Mouse (Mus musculus) stomach, postnatal 0 days (tissue): Measurements from ENCODE around the gene Mob3a. TPM values are rescaled to one million over a fixed set of nuclear protein-coding genes. Genes with fewer than 3 reads are reported as not detected.
"Not testable (repeated sequence)": the region's sequence is repeated elsewhere in the genome, so short reads cannot be mapped to it uniquely, and the experiment has no call there.

Experiments used
- ATAC-seq: fragments of 200-750 bp; cut with Nextera tagmentation; 2 replicates; pipeline ENCODE4 v1.8.0; 2017; ENCODE audit not compliant: low FRiP score, low TSS enrichment
- DNase-seq: peaks from one replicate; pipeline ENCODE4 v3.0.0-alpha.2; 2016; ENCODE audit warnings: low spot score
- H3K27ac ChIP-seq: fragments of 300-500 bp; sonication (generic); replicated peaks from 2 replicates; pipeline ENCODE4 v1.5.1; 2014; ENCODE audit warnings: mild to moderate bottlenecking, control low read depth
- H3K27me3 ChIP-seq: fragments of 300-500 bp; sonication (generic); 2 replicates; pipeline ENCODE4 v1.6.1; 2014; ENCODE audit warnings: low read length; ENCODE audit not compliant: control insufficient read depth, insufficient read depth
- H3K36me3 ChIP-seq: fragments of 300-500 bp; sonication (generic); 2 replicates; pipeline ENCODE4 v1.6.1; 2014; ENCODE audit warnings: low read length, mixed read lengths; ENCODE audit not compliant: control insufficient read depth, insufficient read depth
- H3K4me1 ChIP-seq: fragments of 300-500 bp; sonication (generic); replicated peaks from 2 replicates; pipeline ENCODE4 v1.6.1; 2014; ENCODE audit warnings: antibody characterized with exemption; ENCODE audit not compliant: control insufficient read depth, insufficient read depth
- H3K4me2 ChIP-seq: fragments of 300-500 bp; sonication (generic); replicated peaks from 2 replicates; pipeline ENCODE4 v1.6.1; 2014; ENCODE audit warnings: low read depth, mild to moderate bottlenecking, control low read depth, moderate library complexity
- H3K4me3 ChIP-seq: fragments of 300-500 bp; sonication (generic); 2 replicates; pipeline ENCODE4 v1.5.1; 2014; ENCODE audit warnings: low read depth, low read length, control low read depth
- H3K9ac ChIP-seq: fragments of 300-500 bp; sonication (generic); 2 replicates; pipeline ENCODE4 v1.6.1; 2014; ENCODE audit warnings: mild to moderate bottlenecking, low read length, control low read depth, mixed read lengths
- H3K9me3 ChIP-seq: fragments of 300-500 bp; sonication (generic); 2 replicates; pipeline ENCODE4 v1.6.1; 2016; ENCODE audit warnings: low read length; ENCODE audit not compliant: control insufficient read depth
- CTCF ChIP-seq: IDR thresholded peaks from 2 replicates; pipeline ENCODE4 v1.5.1; 2016; ENCODE audit warnings: antibody characterized with exemption, low read depth, mild to moderate bottlenecking, moderate library complexity
- EP300 ChIP-seq: optimal IDR thresholded peaks from 2 replicates; pipeline ENCODE3; 2016; ENCODE audit warnings: antibody characterized with exemption
- WGBS: fragments of 180-500 bp; shearing (Covaris S2); extraction: QIAGEN DNeasy Blood & Tissue Kit; methylation state at CpG from one replicate; pipeline ENCODE4 v1.1.7; 2014; 5-methylcytosine and 5-hydroxymethylcytosine counted together
- polyA plus RNA-seq: library from polyadenylated mRNA; unstranded; fragments of >200 nt; fragmentation: Nextera tagmentation; extraction: Ambion mirVana; gene quantifications from 2 replicates; pipeline ENCODE4 v1.2.1, GENCODE M21; 2015

Mob3a gene
- polyA plus RNA-seq, 1 experiment from 2014 or later = 23.9 TPM

DNA sequence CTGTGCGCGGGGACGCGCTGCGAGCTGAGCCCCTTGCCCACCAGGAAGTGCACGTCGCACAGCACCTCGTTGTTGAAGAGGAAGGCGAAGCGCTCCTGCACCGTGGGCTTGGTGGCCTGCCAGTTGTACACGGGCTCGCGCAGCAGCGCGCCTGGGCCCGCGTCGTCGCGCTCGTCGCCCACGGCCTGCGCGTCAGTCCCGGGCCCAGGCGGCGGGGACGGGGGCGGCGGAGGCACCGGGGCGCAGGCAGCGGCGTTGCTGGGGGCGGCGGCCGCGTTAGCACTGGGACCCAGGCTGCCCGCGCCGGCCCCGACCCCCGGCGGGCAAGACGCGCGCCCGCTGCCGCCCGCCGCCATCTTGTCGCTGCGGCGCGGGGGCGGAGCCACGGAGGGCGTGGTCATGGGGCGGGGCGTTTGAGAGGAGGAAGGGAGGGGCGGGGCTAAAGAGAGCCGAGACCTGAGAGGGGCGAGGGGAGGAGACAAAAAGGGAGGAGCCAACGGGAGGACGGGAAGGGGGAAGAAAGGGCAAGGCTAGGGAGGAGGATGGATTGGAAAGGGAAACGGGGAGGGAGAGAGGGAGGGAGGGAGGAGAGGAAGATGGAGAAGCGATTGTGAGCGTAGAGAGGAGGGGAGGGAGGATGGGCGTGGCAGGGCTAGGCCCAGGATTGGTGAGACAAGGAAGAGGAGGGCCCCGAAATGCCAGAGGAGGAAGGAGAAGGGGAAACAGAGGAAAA is 45.5 kb downstream of the Mob3a start:
- peak overlapping the region; percentile 88 for H3K4me3 ChIP-seq
- H3K9me3 ChIP-seq = no peaks in the 10 kb centered on the region
- peak overlapping the region; percentile 98 for H3K4me2 ChIP-seq
- H3K4me1 ChIP-seq = peaks cover 8% of the 10 kb centered on the region; the same call in 1 of the 2 replicates
- no peak for TF ChIP-seq EP300
- no peak for TF ChIP-seq CTCF
- peak overlapping the region; percentile 93 for H3K9ac ChIP-seq
- no peaks in the 10 kb centered on the region for H3K36me3 ChIP-seq
- ATAC-seq = peak; percentile 88
- no peaks in the 10 kb centered on the region for H3K27me3 ChIP-seq
- DNase-seq = peak; percentile 98
- H3K27ac ChIP-seq = peak overlapping the region; percentile 90
- under 1% methylated on average over 62 of the region's 72 CpGs for WGBS

DNA sequence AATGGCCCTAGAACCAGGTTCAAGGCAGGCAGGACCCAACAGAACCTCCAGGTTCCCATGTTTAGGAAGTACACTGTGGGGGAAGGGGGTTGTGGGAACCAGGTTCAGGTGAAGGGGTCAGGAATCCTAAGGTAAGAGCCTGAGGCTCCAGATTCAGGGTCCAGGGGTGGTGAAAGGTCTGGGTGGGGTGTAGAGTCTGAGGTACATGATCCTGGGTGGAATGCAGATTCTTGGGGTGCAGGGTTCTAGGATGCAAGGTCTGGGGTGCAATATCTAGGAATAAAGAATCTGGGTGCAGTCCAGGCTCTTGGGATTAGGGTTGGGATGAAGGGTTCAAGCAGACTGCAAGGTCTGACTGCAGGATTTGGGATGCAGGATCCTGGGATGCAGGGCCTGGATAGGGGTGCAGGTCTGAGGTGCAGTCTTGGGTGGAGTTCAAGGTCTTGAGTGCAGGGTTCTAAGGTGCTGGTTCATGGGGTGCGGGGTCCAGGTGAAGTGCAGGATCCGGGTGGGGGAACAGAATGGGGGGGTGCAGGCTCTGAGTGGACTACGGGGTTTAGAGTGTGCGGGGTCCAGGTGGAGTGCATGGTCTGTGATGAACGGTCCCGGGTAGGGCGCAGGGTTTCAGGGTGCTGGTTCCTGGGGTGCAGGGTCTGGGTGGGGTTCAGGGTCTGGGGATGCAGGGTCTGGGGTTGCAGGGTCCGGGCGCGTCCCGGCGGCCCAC is 46.2 kb downstream of the Mob3a start:
- Histone ChIP-seq H3K36me3 (no peaks in the 10 kb centered on the region), H3K9me3 (no peaks in the 10 kb centered on the region), H3K4me2 (peak overlapping the region; percentile 98), H3K4me1 (peaks cover 8% of the 10 kb centered on the region; the same call in 1 of the 2 replicates), H3K4me3 (peak overlapping the region; percentile 88), H3K27me3 (no peaks in the 10 kb centered on the region), H3K9ac (peak overlapping the region; percentile 93), H3K27ac (peak overlapping the region; percentile 78)
- ATAC-seq (peak; percentile 25), DNase-seq (no peak)
- 3% methylated on average over 12 of the region's 12 CpGs for WGBS
- TF ChIP-seq CTCF = no peak
- no peak for TF ChIP-seq EP300

DNA sequence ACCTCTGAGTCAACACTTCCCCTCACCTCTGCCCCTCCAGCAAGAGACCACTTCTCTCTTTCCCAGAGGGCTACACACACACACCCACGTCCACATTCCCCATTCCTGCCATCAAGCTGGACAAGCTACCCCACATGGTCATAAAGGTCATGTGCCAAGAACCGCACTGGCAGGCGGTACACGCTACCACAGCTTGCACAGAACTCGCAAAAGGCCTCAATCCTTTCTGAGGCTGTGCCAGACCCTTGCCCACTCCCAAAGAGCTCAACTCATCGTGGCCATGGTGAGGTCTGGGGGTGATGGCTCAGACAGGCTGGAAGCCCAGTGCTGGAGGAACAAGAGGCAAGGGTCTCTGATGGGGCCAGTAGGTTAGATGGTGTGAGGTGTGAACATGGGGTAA is 46.9 kb downstream of the Mob3a start:
- Histone ChIP-seq H3K27ac (no peak overlapping the region), H3K4me3 (no peak overlapping the region)
- 75% methylated on average over 6 of the region's 6 CpGs for WGBS

DNA sequence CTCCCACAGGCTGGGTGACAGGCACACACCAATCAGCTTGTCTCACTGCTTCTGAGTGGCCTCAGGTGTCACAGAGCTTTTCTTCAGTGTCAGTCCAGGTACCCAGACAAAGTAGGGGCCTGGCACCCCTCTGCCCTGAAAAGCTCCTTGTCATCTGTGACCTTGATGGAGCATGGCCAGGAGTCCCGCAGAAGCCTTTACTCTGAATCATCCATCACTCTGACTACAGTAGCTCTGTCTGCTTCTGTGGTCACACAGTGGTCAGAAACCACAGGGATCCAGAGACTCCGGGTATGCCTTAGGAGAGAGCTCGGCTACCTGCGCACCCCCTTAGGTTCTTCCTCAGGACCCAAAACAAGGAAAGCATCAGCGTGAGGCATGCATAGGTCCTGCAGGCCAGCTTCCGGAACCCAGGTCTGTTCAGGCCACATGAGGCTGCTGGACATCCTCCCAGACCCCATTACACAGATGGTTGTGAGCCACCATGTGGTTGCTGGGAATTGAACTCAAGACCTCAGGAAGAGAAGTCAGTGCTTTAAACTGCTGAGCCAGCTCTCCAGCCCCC is 48.5 kb downstream of the Mob3a start:
- no peak overlapping the region for H3K27ac ChIP-seq
- 82% methylated on average over 6 of the region's 6 CpGs for WGBS
- no peak for TF ChIP-seq CTCF
- TF ChIP-seq EP300 = no peak
- no peaks in the 10 kb centered on the region for H3K9me3 ChIP-seq
- ATAC-seq (no peak), DNase-seq (no peak)
- no peak overlapping the region for H3K4me2 ChIP-seq
- no peak overlapping the region for H3K9ac ChIP-seq
- H3K27me3 ChIP-seq = no peaks in the 10 kb centered on the region
- H3K4me3 ChIP-seq = no peak overlapping the region
- peaks cover 8% of the 10 kb centered on the region; the same call in 1 of the 2 replicates for H3K4me1 ChIP-seq
- H3K36me3 ChIP-seq = no peaks in the 10 kb centered on the region

More for the DNA sequence above, 46.9 kb downstream of the Mob3a start:
- Histone ChIP-seq H3K9me3 (no peaks in the 10 kb centered on the region), H3K27me3 (no peaks in the 10 kb centered on the region), H3K9ac (peak overlapping the region; percentile 27; the same call in 1 of the 2 replicates), H3K4me1 (peaks cover 8% of the 10 kb centered on the region; the same call in 1 of the 2 replicates), H3K36me3 (no peaks in the 10 kb centered on the region), H3K4me2 (no peak overlapping the region)
- TF ChIP-seq EP300 (no peak), CTCF (no peak)
- DNase-seq = no peak
- ATAC-seq = no peak

DNA sequence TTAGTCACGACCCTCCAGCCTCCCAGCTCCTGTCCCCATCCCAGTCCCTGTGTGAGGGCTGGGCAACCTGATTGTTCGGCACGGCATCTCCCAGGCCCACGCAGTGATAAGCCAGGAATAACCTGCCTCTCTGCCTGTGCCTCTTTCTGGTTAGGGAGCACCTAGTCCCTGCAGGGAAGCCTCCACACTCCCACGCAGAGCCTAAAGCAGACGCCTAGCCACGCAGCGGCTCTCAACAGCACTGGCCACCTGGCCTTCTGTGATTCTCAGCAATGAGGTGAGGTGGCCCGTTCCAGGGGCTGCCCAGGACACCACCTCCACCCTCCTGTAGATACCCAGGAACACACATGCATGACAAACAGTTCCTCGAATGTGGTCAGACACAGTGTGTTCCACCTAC is 51.4 kb downstream of the Mob3a start:
- H3K4me2 ChIP-seq = no peak overlapping the region
- ATAC-seq = no peak
- no peaks in the 10 kb centered on the region for H3K9me3 ChIP-seq
- no peaks in the 10 kb centered on the region for H3K27me3 ChIP-seq
- DNase-seq = no peak
- 92% methylated on average over 10 of the region's 10 CpGs for WGBS
- no peak overlapping the region for H3K4me3 ChIP-seq
- peaks cover 5% of the 10 kb centered on the region; the same call in 1 of the 2 replicates for H3K4me1 ChIP-seq
- no peak overlapping the region for H3K9ac ChIP-seq
- peaks cover 3% of the 10 kb centered on the region for H3K36me3 ChIP-seq
- TF ChIP-seq CTCF (no peak), EP300 (no peak)
- H3K27ac ChIP-seq = no peak overlapping the region

DNA sequence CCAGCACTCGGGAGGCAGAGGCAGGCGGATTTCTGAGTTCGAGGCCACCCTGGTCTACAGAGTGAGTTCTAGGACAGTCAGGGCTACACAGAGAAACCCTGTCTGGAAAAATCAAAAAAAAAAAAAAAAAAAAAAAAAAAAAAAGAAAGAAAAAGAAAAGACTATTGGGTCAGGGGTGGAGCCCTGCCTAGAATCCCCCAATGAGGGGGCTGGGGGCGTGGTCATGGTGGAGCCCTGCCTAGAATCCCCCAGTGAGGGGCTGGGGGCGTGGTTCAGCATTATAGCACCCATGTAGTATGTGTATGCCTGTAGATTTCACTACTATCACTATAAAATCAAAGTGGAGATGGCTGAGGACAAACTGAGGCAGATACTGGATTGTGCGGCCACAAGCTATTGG is 51.9 kb downstream of the Mob3a start:
- H3K9ac ChIP-seq, H3K4me1 ChIP-seq, DNase-seq, ATAC-seq, H3K27me3 ChIP-seq, H3K9me3 ChIP-seq, H3K36me3 ChIP-seq, H3K4me2 ChIP-seq, H3K4me3 ChIP-seq, H3K27ac ChIP-seq: not testable (repeated sequence)
- 86% methylated on average over 6 of the region's 6 CpGs for WGBS
